Mouse (Mus musculus) heart, embryonic 16.5 days (tissue): Measurements from ENCODE around the gene Unc5c. TPM values are rescaled to one million over a fixed set of nuclear protein-coding genes. Genes with fewer than 3 reads are reported as not detected.

Experiments
- ATAC-seq: fragments of 200-750 bp; cut with Nextera tagmentation; replicated peaks from 2 replicates; pipeline ENCODE4 v1.8.0; 2017; ENCODE audit warnings: moderate number of reproducible peaks; ENCODE audit not compliant: insufficient read depth, low FRiP score; ENCODE audit errors: extremely low read depth
- H3K27ac ChIP-seq: fragments of 300-500 bp; sonication (generic); 2 replicates; pipeline ENCODE4 v1.5.1; 2014; ENCODE audit warnings: mild to moderate bottlenecking, low read length, control low read depth, moderate library complexity
- H3K27me3 ChIP-seq: fragments of 300-500 bp; sonication (generic); 2 replicates; pipeline ENCODE4 v1.6.1; 2014; ENCODE audit warnings: low read length, mixed read lengths; ENCODE audit not compliant: control insufficient read depth, insufficient read depth
- H3K36me3 ChIP-seq: fragments of 300-500 bp; sonication (generic); 2 replicates; pipeline ENCODE4 v1.6.1; 2014; ENCODE audit not compliant: control insufficient read depth, insufficient read depth
- H3K4me1 ChIP-seq: fragments of 300-500 bp; sonication (generic); 2 replicates; pipeline ENCODE4 v1.6.1; 2014; ENCODE audit warnings: low read length, mixed read lengths; ENCODE audit not compliant: control insufficient read depth, insufficient read depth
- H3K4me2 ChIP-seq: fragments of 300-500 bp; sonication (generic); 2 replicates; pipeline ENCODE4 v1.6.1; 2014; ENCODE audit warnings: low read depth, mild to moderate bottlenecking, control low read depth, low read length
- H3K4me3 ChIP-seq: fragments of 300-500 bp; sonication (generic); 2 replicates; pipeline ENCODE4 v1.5.1; 2014; ENCODE audit warnings: mild to moderate bottlenecking, control low read depth, low read length
- H3K9ac ChIP-seq: fragments of 300-500 bp; sonication (generic); 2 replicates; pipeline ENCODE4 v1.6.1; 2014; ENCODE audit warnings: low read length, control low read depth
- H3K9me3 ChIP-seq: fragments of 300-500 bp; sonication (generic); replicated peaks from 2 replicates; pipeline ENCODE4 v1.6.1; 2016; ENCODE audit warnings: low read length; ENCODE audit not compliant: control insufficient read depth
- WGBS: fragments of 180-500 bp; shearing (Covaris S2); extraction: QIAGEN DNeasy Blood & Tissue Kit; methylation state at CpG from one replicate; pipeline ENCODE4 v1.1.7; 2014; 5-methylcytosine and 5-hydroxymethylcytosine counted together
- polyA plus RNA-seq: library from polyadenylated mRNA; unstranded; fragments of >200 nt; fragmentation: Nextera tagmentation; extraction: Ambion mirVana; gene quantifications from 2 replicates; pipeline ENCODE4 v1.2.1, GENCODE M21; 2015

The Unc5c gene
- polyA plus RNA-seq, 1 experiment from 2014 or later, result 1.7 TPM

DNA sequence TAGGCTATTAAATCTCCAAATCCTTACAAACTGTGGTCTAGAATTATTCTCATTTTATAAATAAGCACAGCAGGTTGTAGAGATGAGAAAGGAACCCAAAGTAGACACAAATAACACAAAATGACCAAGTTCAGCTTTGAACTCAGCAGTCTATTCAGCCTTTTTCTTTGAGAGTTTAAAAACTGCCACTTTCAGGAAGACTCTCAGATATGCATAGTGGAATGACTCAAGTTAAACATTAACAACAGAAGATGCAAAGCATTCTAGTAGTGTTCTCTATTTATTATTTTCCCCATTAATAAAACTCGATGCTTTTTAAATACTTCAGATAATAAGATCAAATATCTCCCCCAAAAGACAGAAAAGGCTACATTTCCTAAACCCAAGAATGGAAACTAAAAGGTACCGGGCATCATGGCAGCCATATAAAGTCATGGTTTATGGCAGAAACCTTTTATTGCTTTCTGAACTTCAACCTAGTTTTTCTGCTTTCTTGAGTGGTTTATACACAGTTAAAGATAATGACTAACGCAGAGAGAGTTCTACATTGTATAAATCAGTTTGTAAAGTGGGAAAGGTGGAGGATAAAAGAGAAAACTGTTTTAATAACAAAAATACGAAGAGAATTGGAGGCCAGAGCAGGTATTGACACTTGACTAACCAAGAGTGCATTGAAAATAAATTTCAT lies 283.8 kb downstream of the Unc5c start:
- no peak for ATAC-seq
- Histone ChIP-seq H3K27ac (no peak overlapping the region), H3K4me1 (no peaks in the 10 kb centered on the region), H3K9ac (no peak overlapping the region), H3K4me3 (no peak overlapping the region), H3K27me3 (no peaks in the 10 kb centered on the region), H3K36me3 (no peaks in the 10 kb centered on the region), H3K9me3 (no peaks in the 10 kb centered on the region), H3K4me2 (no peak overlapping the region)
- 78% methylated on average over 4 of the region's 4 CpGs for whole genome bisulfite sequencing

DNA sequence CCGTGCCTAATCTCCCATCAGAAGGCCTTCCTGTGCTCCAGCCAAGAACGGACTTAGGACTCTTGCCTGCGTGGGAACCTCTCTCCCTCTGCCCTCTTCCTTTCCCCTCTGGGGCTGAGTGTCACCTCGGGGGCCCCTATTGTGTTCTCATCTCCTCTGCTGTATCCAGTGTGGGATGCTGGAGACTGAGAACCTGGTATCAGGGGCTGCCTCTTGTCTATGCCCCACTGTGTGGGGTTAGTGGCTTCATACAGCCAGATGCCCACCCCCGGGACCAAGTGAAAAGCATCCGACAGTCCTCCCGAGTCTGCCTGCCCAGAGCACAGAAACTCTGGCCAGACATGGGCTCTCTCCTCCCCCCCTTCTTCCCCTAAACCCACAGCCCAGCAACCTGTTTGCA lies 287.2 kb downstream of the Unc5c start:
- WGBS, result 60% methylated on average over 7 of the region's 7 CpGs

DNA sequence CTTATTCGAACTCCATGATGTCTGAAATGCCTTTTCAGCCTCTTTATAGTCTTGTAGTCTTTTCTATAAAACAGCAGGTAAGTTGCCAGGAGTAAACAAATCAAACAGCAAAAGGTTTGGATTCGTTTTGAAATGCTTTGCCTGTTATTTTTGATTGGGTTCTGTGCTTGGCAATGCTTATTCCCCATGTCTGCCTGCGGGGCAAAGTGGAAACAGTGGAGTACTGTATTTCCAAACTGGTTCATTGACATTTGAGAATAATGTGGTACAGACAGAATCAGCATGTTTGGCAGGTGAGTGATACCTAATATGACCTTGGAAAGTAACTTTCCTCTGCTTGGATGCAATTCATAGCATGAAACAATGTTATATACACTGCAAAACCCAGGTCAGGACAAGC lies 292.2 kb downstream of the Unc5c start:
- H3K4me3 ChIP-seq, result no peak overlapping the region
- no peaks in the 10 kb centered on the region for H3K36me3 ChIP-seq
- H3K4me2 ChIP-seq, result no peak overlapping the region
- no peak overlapping the region for H3K27ac ChIP-seq
- WGBS, result 67% methylated on average over 3 of the region's 3 CpGs
- no peak for ATAC-seq
- no peak overlapping the region for H3K9ac ChIP-seq
- no peaks in the 10 kb centered on the region for H3K9me3 ChIP-seq
- no peaks in the 10 kb centered on the region for H3K4me1 ChIP-seq
- no peaks in the 10 kb centered on the region for H3K27me3 ChIP-seq

More for the DNA sequence above, 287.2 kb downstream of the Unc5c start:
- H3K36me3 ChIP-seq, result no peaks in the 10 kb centered on the region
- H3K27me3 ChIP-seq, result no peaks in the 10 kb centered on the region
- no peak overlapping the region for H3K4me3 ChIP-seq
- no peaks in the 10 kb centered on the region for H3K9me3 ChIP-seq
- no peak for ATAC-seq
- no peak overlapping the region for H3K9ac ChIP-seq
- no peaks in the 10 kb centered on the region for H3K4me1 ChIP-seq
- H3K4me2 ChIP-seq, result no peak overlapping the region
- H3K27ac ChIP-seq, result no peak overlapping the region

DNA sequence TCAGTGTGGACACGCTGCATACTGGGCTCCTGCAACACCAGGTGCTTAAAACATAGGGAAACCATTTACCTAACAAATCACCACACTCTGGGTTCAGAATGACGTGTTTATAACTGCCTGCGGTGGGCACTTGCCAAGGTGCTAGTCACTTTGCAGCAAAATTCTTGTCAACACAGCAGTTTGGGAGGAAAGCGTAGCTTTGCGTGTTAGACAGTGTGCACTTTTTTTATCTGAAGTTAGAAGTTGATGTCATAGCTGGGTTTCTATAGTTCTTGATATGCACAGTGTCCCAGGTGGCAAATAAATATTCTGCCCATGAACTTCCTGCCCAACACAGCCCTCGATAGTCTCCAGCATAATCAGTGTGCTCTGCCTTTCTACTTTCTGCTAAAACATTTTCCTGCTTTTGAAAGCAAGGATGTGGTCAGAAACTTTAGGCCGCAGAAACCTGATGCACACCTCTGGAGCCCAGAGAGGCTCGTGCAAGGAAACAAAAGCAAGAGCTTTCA lies 313.4 kb downstream of the Unc5c start:
- Histone ChIP-seq H3K27me3 (no peaks in the 10 kb centered on the region), H3K9me3 (no peaks in the 10 kb centered on the region), H3K27ac (no peak overlapping the region), H3K9ac (no peak overlapping the region), H3K4me1 (no peaks in the 10 kb centered on the region), H3K4me3 (no peak overlapping the region), H3K36me3 (no peaks in the 10 kb centered on the region), H3K4me2 (no peak overlapping the region)
- 66% methylated on average over 8 of the region's 8 CpGs for WGBS
- ATAC-seq, result no peak

DNA sequence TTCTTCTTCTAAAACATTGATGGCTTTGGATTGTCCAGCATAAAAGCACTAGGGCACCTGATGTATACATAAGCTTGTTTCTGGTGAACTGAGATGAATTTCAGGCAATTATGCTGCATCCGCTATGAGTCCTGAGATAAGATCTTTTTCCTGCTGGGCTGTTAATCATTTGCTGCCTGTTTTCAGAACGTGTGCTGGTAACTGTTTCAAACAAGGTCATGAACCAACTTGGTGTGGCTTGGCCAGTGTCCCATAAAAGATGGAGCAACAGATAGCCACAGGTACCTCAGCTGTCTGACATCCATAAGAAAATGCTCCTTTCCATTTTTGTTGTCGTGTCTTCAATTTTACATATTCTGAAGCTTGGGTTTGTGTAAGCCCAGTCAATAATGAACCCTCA lies 314.2 kb downstream of the Unc5c start:
- no peak overlapping the region for H3K27ac ChIP-seq
- no peak overlapping the region for H3K9ac ChIP-seq
- 57% methylated on average over 3 of the region's 3 CpGs for WGBS
- H3K27me3 ChIP-seq, result no peaks in the 10 kb centered on the region
- ATAC-seq, result no peak
- H3K4me3 ChIP-seq, result no peak overlapping the region
- no peaks in the 10 kb centered on the region for H3K4me1 ChIP-seq
- no peaks in the 10 kb centered on the region for H3K9me3 ChIP-seq
- H3K4me2 ChIP-seq, result no peak overlapping the region
- no peaks in the 10 kb centered on the region for H3K36me3 ChIP-seq

DNA sequence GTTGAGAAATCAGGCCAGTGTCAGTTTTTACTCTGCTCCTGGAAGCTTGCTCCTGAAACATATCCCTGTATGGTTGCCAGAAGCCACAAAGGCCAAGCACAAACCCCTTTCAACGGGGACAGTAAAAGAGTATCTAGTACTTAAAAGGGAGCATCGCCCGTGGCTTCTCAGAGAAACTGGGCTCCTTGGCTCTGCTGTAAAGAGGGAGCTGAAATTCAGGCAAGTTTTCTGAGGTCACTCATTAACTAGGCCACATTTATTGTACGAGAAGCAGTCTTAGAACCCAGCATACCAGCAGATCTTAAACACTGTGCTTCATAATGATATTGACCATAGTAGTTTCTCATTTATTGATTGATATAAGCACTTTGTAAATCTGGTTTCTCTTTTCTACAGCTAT lies 317.5 kb downstream of the Unc5c start:
- WGBS, result 80% methylated on average over 4 of the region's 4 CpGs
- Histone ChIP-seq H3K27me3 (no peaks in the 10 kb centered on the region), H3K36me3 (no peaks in the 10 kb centered on the region), H3K4me1 (no peaks in the 10 kb centered on the region), H3K9ac (no peak overlapping the region), H3K27ac (no peak overlapping the region), H3K9me3 (no peaks in the 10 kb centered on the region), H3K4me3 (no peak overlapping the region), H3K4me2 (no peak overlapping the region)
- ATAC-seq, result no peak

DNA sequence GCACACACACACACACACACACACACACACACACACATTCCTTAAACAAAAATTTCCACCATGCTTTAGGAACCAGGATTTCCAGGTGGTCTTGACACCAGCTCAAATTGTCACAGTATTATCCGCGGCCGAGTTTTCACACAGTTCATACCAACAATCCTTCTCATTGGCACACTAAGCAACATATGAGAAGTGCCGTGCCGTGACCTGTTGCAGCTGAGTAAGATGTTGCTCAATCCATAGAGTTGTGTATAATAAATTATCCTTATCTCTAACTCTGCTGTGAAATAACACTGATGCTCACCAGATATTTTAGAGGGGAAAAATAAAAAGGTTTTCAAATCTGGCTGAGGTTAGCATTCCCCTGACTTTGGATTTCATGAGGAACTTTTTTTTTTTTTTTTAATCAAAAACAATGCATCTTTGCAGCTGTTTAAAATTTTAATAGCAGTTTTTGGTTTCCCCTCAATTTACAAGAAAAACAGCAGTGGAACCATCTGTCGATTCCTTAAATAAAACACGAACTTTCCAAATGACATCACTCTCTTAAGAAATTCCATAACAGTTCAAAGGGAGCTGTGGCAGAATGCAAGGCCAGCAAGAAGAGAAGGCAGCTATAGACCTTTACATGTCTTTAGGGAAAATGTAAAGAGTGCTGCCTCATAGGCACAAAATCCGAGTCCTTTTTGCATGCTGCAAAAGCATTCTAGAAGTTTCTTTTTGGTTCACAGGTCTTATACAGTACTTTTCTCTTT lies 326.2 kb downstream of the Unc5c start:
- Histone ChIP-seq H3K4me2 (no peak overlapping the region), H3K27ac (no peak overlapping the region), H3K27me3 (no peaks in the 10 kb centered on the region), H3K4me3 (no peak overlapping the region), H3K9ac (no peak overlapping the region), H3K36me3 (no peaks in the 10 kb centered on the region), H3K4me1 (no peaks in the 10 kb centered on the region), H3K9me3 (no peaks in the 10 kb centered on the region)
- WGBS, result 76% methylated on average over 8 of the region's 8 CpGs
- no peak for ATAC-seq

DNA sequence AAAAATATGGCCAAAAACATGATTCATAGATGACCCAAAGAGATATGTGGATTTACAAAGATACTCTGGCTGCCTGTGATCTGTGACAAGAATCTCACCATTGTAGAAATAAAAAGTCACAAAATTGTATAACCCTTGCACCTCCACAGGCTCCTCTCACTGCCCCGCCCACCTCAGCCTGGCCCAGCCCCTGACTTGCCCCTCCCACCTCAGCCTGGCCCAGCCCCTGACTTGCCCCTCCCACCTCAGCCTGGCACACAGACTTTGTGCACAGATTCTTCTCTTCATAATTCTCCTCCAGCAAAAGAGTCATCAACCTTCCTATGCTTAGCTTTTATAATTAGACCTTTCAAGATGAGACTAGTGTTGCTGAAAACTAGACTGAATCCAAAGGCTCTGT lies 327.1 kb downstream of the Unc5c start:
- H3K4me2 ChIP-seq, result no peak overlapping the region
- no peaks in the 10 kb centered on the region for H3K27me3 ChIP-seq
- no peaks in the 10 kb centered on the region for H3K4me1 ChIP-seq
- H3K9me3 ChIP-seq, result no peaks in the 10 kb centered on the region
- H3K36me3 ChIP-seq, result no peaks in the 10 kb centered on the region
- no peak overlapping the region for H3K27ac ChIP-seq
- no peak for ATAC-seq
- no peak overlapping the region for H3K9ac ChIP-seq
- no peak overlapping the region for H3K4me3 ChIP-seq
- 78% methylated on average over 1 of the region's 1 CpGs for WGBS

DNA sequence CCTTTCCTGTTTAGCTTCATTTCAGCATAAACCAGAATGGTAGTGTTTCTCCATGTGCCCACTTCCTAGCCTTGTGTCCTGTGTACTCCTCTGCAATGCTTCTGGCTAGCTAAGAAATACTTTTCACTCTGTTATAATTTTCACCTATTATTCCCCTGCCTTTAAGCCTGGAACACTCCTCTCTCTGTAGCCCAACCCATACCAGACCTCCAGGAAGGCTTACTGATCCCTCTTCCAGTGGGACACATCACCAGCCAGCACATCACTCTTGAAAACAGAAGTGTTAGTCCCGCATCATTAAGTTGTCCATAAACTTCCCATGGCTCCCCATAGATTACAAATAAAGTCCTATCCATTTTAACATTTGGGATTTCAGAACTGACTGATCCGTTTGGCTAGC lies 328.7 kb downstream of the Unc5c start:
- no peak overlapping the region for H3K4me2 ChIP-seq
- no peaks in the 10 kb centered on the region for H3K36me3 ChIP-seq
- WGBS, result 81% methylated on average over 2 of the region's 2 CpGs
- H3K4me3 ChIP-seq, result no peak overlapping the region
- H3K27ac ChIP-seq, result no peak overlapping the region
- no peaks in the 10 kb centered on the region for H3K27me3 ChIP-seq
- ATAC-seq, result no peak
- no peaks in the 10 kb centered on the region for H3K9me3 ChIP-seq
- H3K9ac ChIP-seq, result no peak overlapping the region
- H3K4me1 ChIP-seq, result no peaks in the 10 kb centered on the region
